Mouse (Mus musculus) midbrain, embryonic 16.5 days (tissue): ENCODE data around the gene Prkcq. TPM values are rescaled to one million over a fixed set of nuclear protein-coding genes. Genes with fewer than 3 reads are reported as not detected.

Experiments used
- ATAC-seq: fragments of 200-750 bp; cut with Nextera tagmentation; 2 replicates; pipeline ENCODE4 v1.8.0; 2017; ENCODE audit warnings: moderate TSS enrichment
- H3K27ac ChIP-seq: fragments of 300-500 bp; sonication (generic); 2 replicates; pipeline ENCODE4 v1.5.1; 2014; ENCODE audit warnings: mild to moderate bottlenecking, low read length, mixed read lengths
- H3K27me3 ChIP-seq: fragments of 300-500 bp; sonication (generic); 2 replicates; pipeline ENCODE4 v1.6.1; 2014; ENCODE audit warnings: low read depth, low read length, mixed read lengths; ENCODE audit not compliant: control insufficient read depth, insufficient read depth
- H3K36me3 ChIP-seq: fragments of 300-500 bp; sonication (generic); 2 replicates; pipeline ENCODE4 v1.6.1; 2014; ENCODE audit warnings: mild to moderate bottlenecking, low read length, moderate library complexity, mixed read lengths; ENCODE audit not compliant: control insufficient read depth, insufficient read depth
- H3K4me1 ChIP-seq: fragments of 300-500 bp; sonication (generic); 2 replicates; pipeline ENCODE4 v1.6.1; 2014; ENCODE audit warnings: mild to moderate bottlenecking, low read length, mixed read lengths; ENCODE audit not compliant: control insufficient read depth, insufficient read depth
- H3K4me2 ChIP-seq: fragments of 300-500 bp; sonication (generic); 2 replicates; pipeline ENCODE4 v1.6.1; 2014; ENCODE audit warnings: mild to moderate bottlenecking, low read length, mixed read lengths
- H3K4me3 ChIP-seq: fragments of 300-500 bp; sonication (generic); 2 replicates; pipeline ENCODE4 v1.5.1; 2014; ENCODE audit warnings: low read depth, mild to moderate bottlenecking, low read length, moderate library complexity, mixed read lengths
- H3K9ac ChIP-seq: fragments of 300-500 bp; sonication (generic); 2 replicates; pipeline ENCODE4 v1.6.1; 2014; ENCODE audit warnings: low read depth, low read length, mixed read lengths
- H3K9me3 ChIP-seq: fragments of 300-500 bp; sonication (generic); replicated peaks from 2 replicates; pipeline ENCODE4 v1.6.1; 2014; ENCODE audit warnings: mild to moderate bottlenecking, low read length, mixed read lengths; ENCODE audit not compliant: control insufficient read depth, poor library complexity, severe bottlenecking
- WGBS: fragments of 180-500 bp; shearing (Covaris S2); extraction: QIAGEN DNeasy Blood & Tissue Kit; methylation state at CpG from one replicate; pipeline ENCODE4 v1.1.7; 2014; 5-methylcytosine and 5-hydroxymethylcytosine counted together
- polyA plus RNA-seq: library from polyadenylated mRNA; unstranded; fragments of >200 nt; fragmentation: Nextera tagmentation; extraction: Ambion mirVana; gene quantifications from 2 replicates; pipeline ENCODE4 v1.2.1, GENCODE M21; 2015

The Prkcq gene
- polyA plus RNA-seq, 1 experiment from 2014 or later, result 7.8 TPM

DNA sequence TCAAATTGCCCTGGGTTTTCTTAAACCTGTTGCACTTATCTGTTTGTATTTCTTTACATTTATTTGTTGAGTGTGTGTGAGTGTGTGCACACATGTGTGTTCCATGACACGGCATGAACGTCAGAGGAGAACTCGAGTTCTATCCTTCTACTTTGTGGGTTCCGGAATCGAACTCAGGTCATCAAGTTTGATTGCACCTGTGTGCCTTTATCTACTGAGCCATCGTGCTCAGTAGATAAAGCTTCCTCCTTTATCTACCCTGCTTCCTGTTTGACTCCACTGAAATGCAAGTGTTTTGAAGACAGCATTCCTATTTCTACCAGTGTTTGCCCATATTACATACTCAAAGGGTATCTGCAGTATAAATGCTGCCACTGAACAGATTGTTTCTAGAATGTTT lies 33.8 kb downstream of the Prkcq start:
- H3K4me3 ChIP-seq, result no peak overlapping the region
- H3K27ac ChIP-seq, result no peak overlapping the region
- H3K36me3 ChIP-seq, result no peaks in the 10 kb centered on the region
- H3K4me1 ChIP-seq, result no peaks in the 10 kb centered on the region
- no peak overlapping the region for H3K4me2 ChIP-seq
- WGBS, result 95% methylated on average over 6 of the region's 6 CpGs
- no peaks in the 10 kb centered on the region for H3K27me3 ChIP-seq
- H3K9me3 ChIP-seq, result no peaks in the 10 kb centered on the region
- no peak overlapping the region for H3K9ac ChIP-seq
- ATAC-seq, result no peak

DNA sequence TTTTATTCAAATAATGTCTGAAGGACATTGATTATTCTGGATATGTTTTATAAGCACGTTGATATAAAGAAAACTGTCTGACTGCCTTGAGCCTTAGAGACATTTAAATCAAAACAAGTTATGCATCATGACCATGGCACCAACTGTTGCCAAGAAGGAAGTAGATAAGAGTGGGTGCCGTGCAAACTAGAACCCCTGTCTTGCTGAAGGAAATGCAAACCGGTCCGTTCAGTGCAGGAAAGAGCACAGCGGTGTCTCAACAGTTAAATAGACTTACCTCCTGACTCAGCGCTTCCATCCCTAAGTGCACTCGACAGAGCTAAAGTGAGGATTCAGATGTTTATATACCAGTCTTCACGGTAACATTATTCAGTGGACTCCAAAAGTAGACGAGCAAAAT lies 36.4 kb downstream of the Prkcq start:
- no peak overlapping the region for H3K4me2 ChIP-seq
- no peaks in the 10 kb centered on the region for H3K36me3 ChIP-seq
- H3K9me3 ChIP-seq, result no peaks in the 10 kb centered on the region
- H3K4me3 ChIP-seq, result no peak overlapping the region
- ATAC-seq, result no peak
- H3K27me3 ChIP-seq, result no peaks in the 10 kb centered on the region
- 89% methylated on average over 9 of the region's 9 CpGs for WGBS
- no peaks in the 10 kb centered on the region for H3K4me1 ChIP-seq
- no peak overlapping the region for H3K9ac ChIP-seq
- H3K27ac ChIP-seq, result no peak overlapping the region

DNA sequence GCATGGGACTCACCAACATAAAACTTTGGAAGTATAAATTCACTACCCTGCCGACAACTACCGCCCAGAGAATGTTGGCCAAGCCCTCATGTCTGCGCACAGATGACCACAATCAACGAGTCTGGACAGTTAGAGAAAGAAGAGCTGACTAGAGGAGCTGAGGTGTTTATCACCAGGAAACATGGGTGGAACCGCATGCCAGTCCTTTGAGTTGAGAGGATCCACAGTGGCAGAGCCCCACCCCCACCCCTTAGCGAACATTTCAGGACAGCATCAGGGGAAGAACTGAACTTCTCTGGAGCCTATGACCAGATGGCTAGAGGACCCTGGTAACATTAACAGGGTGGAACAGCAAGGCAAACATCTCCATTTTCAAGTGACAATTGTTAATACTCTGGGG lies 37.4 kb downstream of the Prkcq start:
- WGBS, result 96% methylated on average over 6 of the region's 6 CpGs
- no peaks in the 10 kb centered on the region for H3K27me3 ChIP-seq
- H3K9me3 ChIP-seq, result no peaks in the 10 kb centered on the region
- ATAC-seq, result no peak
- H3K4me2 ChIP-seq, result no peak overlapping the region
- H3K4me1 ChIP-seq, result no peaks in the 10 kb centered on the region
- H3K9ac ChIP-seq, result no peak overlapping the region
- no peaks in the 10 kb centered on the region for H3K36me3 ChIP-seq
- H3K27ac ChIP-seq, result no peak overlapping the region
- H3K4me3 ChIP-seq, result no peak overlapping the region

DNA sequence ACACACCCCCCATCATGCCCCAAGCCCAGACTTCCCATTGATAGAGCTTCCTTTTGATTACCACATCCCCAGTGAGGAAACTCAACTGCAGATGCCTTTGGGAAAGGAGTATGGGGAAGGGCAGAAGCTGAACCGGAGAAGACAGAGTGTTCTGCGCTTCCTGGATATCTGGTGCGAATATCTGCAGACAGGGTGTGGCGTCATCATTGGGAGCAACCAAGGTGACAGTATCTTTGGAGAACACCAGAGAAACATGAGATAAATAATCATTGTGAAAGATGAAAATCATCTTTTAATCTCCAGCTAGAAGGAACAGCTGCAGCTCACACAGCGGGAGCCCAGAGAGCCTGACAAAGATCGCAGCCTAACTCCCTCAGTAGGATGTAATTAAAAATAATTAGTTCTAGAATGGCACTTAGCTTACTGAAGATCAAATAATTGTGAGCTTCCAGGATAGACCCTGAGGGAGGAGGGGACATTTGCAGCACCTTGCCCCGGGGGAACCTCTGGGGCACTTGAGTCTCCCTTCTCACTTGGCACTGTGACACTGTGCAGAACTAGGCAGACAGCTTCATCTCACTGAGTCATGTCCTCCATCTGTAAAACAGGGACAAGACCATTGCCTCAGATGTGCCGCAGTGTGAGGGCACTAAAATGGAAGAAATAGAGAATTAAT lies 38.5 kb downstream of the Prkcq start:
- Histone ChIP-seq H3K4me1 (no peaks in the 10 kb centered on the region), H3K27me3 (no peaks in the 10 kb centered on the region), H3K4me2 (no peak overlapping the region), H3K36me3 (no peaks in the 10 kb centered on the region), H3K4me3 (no peak overlapping the region), H3K9me3 (0 out of 2 replicates have a peak, but pooled peaks cover 2% of the 10 kb centered on the region), H3K9ac (no peak overlapping the region), H3K27ac (no peak overlapping the region)
- peak; percentile 74 for ATAC-seq
- WGBS, result 55% methylated on average over 8 of the region's 8 CpGs

DNA sequence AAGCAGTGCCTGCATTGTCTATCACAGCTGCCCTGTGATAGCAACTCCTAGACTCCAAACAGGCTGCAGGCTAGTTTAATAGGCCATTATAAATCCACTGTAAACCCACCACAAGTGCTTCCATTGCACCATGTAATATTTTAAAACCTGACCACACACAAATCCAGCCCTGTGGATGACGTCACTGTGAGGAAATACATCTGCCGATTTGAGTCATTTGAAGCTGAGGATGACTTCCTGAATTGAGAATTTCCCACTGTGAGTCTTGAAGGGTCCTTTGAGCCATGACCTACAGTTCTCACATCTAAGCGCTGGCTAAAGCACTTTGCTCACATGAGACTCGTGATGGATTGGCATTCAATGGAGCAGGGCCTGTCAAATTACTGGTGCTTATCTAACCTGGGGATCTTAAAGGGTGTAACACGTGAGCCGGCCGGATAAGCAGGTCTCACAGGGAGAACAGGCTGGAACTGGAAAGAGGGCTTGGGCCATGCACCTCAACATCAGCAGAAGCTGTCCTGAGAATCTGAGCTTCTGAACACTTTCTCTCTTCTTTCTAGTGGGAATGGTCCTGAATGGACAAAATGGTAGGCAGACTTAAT lies 40.2 kb downstream of the Prkcq start:
- 65% methylated on average over 7 of the region's 7 CpGs for WGBS
- no peak for ATAC-seq
- no peak overlapping the region for H3K4me3 ChIP-seq

DNA sequence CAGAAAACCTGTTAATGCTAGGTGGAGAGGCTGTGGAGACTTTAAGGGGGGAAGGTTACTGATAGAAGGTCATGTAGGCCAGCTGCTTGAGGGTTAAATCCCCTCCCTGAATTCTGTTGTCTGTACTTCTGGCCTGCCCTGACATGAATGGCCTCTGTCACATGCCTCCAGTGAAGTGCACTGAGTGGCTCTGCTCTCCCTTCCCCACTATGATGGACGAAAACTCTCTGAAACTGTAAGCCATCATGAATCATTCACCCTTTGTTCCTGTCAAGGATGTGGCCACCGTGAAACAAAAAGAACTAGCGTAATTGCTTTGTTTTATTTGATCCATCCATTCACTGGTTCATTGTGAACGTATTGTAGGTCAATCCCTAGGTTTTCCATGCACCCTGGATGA lies 44.5 kb downstream of the Prkcq start:
- no peak overlapping the region for H3K4me2 ChIP-seq
- no peak for ATAC-seq
- H3K36me3 ChIP-seq, result no peaks in the 10 kb centered on the region
- H3K4me3 ChIP-seq, result no peak overlapping the region
- no peaks in the 10 kb centered on the region for H3K4me1 ChIP-seq
- 0 out of 2 replicates have a peak, but pooled peaks cover 2% of the 10 kb centered on the region for H3K9me3 ChIP-seq
- H3K27me3 ChIP-seq, result no peaks in the 10 kb centered on the region
- no peak overlapping the region for H3K9ac ChIP-seq
- WGBS, result 74% methylated on average over 4 of the region's 4 CpGs
- H3K27ac ChIP-seq, result no peak overlapping the region

More for the DNA sequence above, 40.2 kb downstream of the Prkcq start:
- Histone ChIP-seq H3K9ac (no peak overlapping the region), H3K4me1 (no peaks in the 10 kb centered on the region), H3K4me2 (no peak overlapping the region), H3K9me3 (0 out of 2 replicates have a peak, but pooled peaks cover 2% of the 10 kb centered on the region), H3K36me3 (no peaks in the 10 kb centered on the region), H3K27ac (no peak overlapping the region), H3K27me3 (no peaks in the 10 kb centered on the region)

DNA sequence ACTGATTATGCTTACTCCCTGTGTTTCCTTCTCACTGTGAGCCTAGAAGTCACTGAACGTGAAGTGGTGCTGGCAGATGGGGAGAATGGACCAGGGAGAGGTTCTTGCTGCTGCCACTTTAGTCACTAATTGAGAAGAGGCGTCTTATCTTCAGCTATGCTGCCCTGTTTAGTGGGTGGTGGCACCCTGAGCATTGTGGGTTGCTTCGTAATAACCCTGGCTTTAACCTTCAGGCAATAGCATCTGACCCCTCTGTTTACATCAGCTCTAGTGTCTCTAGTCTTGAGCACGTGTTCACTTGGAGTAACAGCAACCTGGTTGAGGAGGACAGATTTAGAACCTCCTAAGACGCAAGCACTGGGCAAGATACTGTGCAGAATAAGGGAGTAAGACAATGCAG lies 44.9 kb downstream of the Prkcq start:
- no peaks in the 10 kb centered on the region for H3K4me1 ChIP-seq
- H3K36me3 ChIP-seq, result no peaks in the 10 kb centered on the region
- ATAC-seq, result no peak
- H3K9ac ChIP-seq, result no peak overlapping the region
- H3K4me3 ChIP-seq, result no peak overlapping the region
- 0 out of 2 replicates have a peak, but pooled peaks cover 2% of the 10 kb centered on the region for H3K9me3 ChIP-seq
- H3K27me3 ChIP-seq, result no peaks in the 10 kb centered on the region
- H3K4me2 ChIP-seq, result no peak overlapping the region
- 89% methylated on average over 5 of the region's 5 CpGs for WGBS
- H3K27ac ChIP-seq, result no peak overlapping the region

DNA sequence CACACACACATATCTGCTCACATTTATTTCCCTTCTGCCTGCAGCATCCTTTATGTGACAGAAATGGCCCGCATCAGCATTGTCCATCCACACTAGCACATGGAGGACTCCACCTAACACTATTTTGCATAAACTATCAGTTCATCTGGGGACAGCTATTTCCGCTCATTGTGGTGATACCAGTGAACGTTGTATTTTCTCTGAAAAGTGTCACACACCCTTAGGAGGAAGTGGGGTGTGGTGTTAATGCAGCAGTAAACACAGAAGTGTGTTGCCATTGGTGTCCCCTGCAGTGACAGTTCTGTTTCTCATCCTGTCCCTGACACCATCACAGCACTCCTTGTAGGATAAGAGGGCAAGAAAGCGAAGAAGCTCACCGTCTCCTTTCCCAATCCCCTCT lies 46.2 kb downstream of the Prkcq start:
- no peak for ATAC-seq
- H3K9ac ChIP-seq, result no peak overlapping the region
- no peak overlapping the region for H3K27ac ChIP-seq
- no peak overlapping the region for H3K4me2 ChIP-seq
- no peak overlapping the region for H3K4me3 ChIP-seq
- H3K36me3 ChIP-seq, result no peaks in the 10 kb centered on the region
- H3K27me3 ChIP-seq, result no peaks in the 10 kb centered on the region
- H3K9me3 ChIP-seq, result 0 out of 2 replicates have a peak, but pooled peaks cover 2% of the 10 kb centered on the region
- no peaks in the 10 kb centered on the region for H3K4me1 ChIP-seq
- 88% methylated on average over 5 of the region's 5 CpGs for WGBS

DNA sequence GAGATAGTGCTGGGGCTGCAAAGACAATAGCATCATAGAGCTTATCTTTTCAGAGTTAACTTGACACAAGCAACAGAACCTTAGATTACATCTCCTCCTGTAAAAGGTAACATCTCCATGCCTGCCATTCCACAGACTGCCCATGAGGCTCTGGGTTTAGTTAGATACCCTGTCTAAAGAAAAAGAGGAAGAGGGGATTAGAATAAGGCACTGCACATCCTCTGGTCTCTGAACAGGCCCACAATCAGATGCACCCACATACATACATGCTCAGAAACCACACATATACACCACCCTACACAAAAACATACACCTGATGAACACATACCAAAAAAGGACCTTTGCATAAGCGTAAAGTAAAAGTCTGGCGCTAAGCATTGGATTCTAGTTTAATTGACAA lies 47.4 kb downstream of the Prkcq start:
- Histone ChIP-seq H3K4me2 (no peak overlapping the region), H3K27ac (no peak overlapping the region), H3K9me3 (0 out of 2 replicates have a peak, but pooled peaks cover 2% of the 10 kb centered on the region), H3K36me3 (no peaks in the 10 kb centered on the region), H3K27me3 (no peaks in the 10 kb centered on the region), H3K4me3 (no peak overlapping the region), H3K9ac (no peak overlapping the region), H3K4me1 (no peaks in the 10 kb centered on the region)
- WGBS, result 100% methylated on average over 2 of the region's 2 CpGs
- ATAC-seq, result no peak
